Mouse (Mus musculus) thymus, postnatal 10 days (tissue): ENCODE results near the gene Ski.
"Not testable (repeated sequence)": the region's sequence is repeated elsewhere in the genome, so short reads cannot be mapped to it uniquely, and the experiment has no call there.

Experiments used
- DNase-seq, 2 experiments: peaks; one replicate each; pipeline ENCODE4 v3.0.0; 2021; ENCODE audit warnings: low spot score in 2 of 2

Gene Ski

GRCm38 (mm10) chr4:155222552-155222840 is at the start of gene Ski:
Ski (minus strand) TSS chr4:155222592.
- no peak for DNase-seq

GRCm38 (mm10) chr4:155268382-155268781 is 46.0 kb upstream of the Ski start:
- DNase-seq: peak; percentile 13 to 61

GRCm38 (mm10) chr4:155267639-155268175 is 45.3 kb upstream of the Ski start:
- no peak for DNase-seq

GRCm38 (mm10) chr4:155267047-155267543 is 44.7 kb upstream of the Ski start:
- DNase-seq: no peak

- no peak for DNase-seq
These were observed 42.3 kb upstream of the Ski start for GRCm38 (mm10) chr4:155264521-155265321.

- no peak for DNase-seq
These were observed 29.9 kb upstream of the Ski start for GRCm38 (mm10) chr4:155252253-155252652.

GRCm38 (mm10) chr4:155251147-155251546 is 28.8 kb upstream of the Ski start:
- DNase-seq: no peak

GRCm38 (mm10) chr4:155250361-155251117 is 28.1 kb upstream of the Ski start:
- peak; percentile 29 to 30 for DNase-seq

GRCm38 (mm10) chr4:155249648-155250351 is 27.4 kb upstream of the Ski start, which contains the start of gene Faap20:
Faap20 (plus strand) TSS chr4:155249802.
- DNase-seq: peak; percentile 82 to 84

- DNase-seq: peak; percentile 89 to 92
These were observed 26.9 kb upstream of the Ski start for GRCm38 (mm10) chr4:155249257-155249647.

GRCm38 (mm10) chr4:155248054-155248453 is 25.7 kb upstream of the Ski start:
- not testable (repeated sequence) for DNase-seq

- no peak for DNase-seq
These were observed 24.3 kb upstream of the Ski start for GRCm38 (mm10) chr4:155246691-155247105.

- DNase-seq: no peak
These were observed 23.5 kb upstream of the Ski start for GRCm38 (mm10) chr4:155245770-155246492.

GRCm38 (mm10) chr4:155243233-155243632 is 20.8 kb upstream of the Ski start:
- DNase-seq: no peak

- DNase-seq: no peak
These were observed 19.9 kb upstream of the Ski start for GRCm38 (mm10) chr4:155242292-155242691.

- DNase-seq: no peak
These were observed 19.4 kb upstream of the Ski start for GRCm38 (mm10) chr4:155241789-155242188.

GRCm38 (mm10) chr4:155239494-155239893 is 17.1 kb upstream of the Ski start:
- no peak for DNase-seq

GRCm38 (mm10) chr4:155238276-155238675 is 15.9 kb upstream of the Ski start:
- no peak for DNase-seq

GRCm38 (mm10) chr4:155236737-155237385 is 14.5 kb upstream of the Ski start:
- DNase-seq: no peak

- DNase-seq: peak in 1 of 2 experiments; percentile 50
These were observed 13.1 kb upstream of the Ski start for GRCm38 (mm10) chr4:155235311-155236119.
